Mouse (Mus musculus): ENCODE measurements at regions not wholly inside any gene's neighbourhood (a gene's known extent, or its start where the extent isn't known, plus 50 kb on each side); places are given as distances from the start of the nearest gene placed in this dataset.

DNA sequence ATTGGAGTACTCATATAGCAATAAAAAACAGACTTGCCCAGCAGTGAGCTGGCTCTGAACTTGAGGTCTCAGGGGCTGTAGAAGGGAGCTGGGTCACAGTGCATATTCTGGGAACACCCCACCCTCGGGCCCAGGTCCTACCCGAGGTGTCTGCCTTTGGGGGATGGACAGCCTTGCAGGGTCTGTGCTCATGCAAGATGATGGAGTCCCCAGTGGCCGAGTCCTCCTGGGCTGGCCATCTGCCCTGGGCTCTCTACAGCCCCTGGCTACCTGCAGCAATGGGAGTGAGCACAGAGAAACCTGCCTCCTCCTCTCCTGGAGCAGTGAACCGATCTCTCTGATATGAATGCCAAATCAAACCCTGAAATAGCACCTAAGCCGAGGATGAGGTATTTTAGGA is 117.9 kb downstream of the Tex29 start:
- TF ChIP-seq GATA4 (IDR thresholded peaks at IDR 0.05; ENCODE audit: insufficient replicate concordance, low read length): no peak

DNA sequence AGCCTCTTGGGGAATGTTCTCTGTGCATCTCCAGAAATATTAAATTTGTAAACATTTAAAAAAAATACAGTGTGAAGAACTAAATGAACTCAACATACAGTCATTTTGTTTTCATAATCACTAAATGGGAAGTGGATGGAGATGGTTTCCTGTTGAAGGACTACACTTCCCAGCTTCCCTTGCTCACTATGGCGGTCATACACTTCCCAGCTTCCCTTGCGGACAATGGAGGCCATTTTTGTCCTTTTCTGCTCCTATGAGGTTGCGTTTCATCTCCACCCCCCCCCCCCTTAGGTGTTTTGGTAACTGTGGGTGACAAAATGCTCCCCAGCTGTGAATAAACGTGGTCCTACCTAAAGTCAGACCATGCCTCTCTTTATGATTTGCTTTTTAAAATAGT is 119.2 kb downstream of the Tex29 start:
- no peak for TF ChIP-seq GATA4 (IDR thresholded peaks at IDR 0.05; ENCODE audit: insufficient replicate concordance, low read length)

DNA sequence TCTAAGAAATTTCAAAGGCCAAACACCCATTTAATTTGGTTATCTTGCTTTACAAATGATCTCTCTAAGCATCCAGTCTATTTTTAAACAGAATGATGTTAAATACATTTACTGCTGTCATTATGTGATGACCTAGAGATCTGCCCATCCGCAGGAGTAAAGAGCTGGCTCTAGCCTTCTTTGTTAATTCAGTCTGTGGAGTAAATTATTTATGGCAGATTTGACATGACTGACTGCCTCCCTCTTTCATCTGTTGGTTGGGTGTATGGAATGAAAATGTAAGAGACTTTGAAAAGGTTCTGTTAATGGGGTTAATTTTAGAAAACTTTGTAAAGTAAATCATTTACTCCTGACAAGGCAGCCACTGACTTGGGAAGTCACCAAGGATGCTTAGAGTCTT is 123.3 kb downstream of the Tex29 start:
- TF ChIP-seq GATA4 (IDR thresholded peaks at IDR 0.05; ENCODE audit: insufficient replicate concordance, low read length): no peak

DNA sequence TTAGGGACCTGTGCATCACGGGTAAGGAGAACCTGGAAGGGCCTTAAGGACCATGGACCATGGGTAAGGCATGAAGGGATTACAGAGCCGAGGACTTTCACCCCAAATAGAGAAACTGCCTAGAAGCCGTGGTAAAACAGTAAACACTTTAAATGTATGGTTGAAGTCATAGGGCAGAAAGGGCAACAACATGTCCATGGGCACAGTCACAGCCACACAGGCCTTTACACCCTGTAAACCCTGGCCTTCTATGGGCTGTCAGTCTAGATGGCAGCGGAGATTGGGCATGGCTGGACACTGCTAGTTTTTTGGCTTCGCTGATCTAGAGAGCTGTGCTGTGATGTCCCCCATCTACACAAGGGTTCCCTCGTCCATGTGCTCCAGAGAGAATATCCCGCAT is 127.4 kb downstream of the Tex29 start:
- TF ChIP-seq GATA4 (IDR thresholded peaks at IDR 0.05; ENCODE audit: insufficient replicate concordance, low read length): no peak

DNA sequence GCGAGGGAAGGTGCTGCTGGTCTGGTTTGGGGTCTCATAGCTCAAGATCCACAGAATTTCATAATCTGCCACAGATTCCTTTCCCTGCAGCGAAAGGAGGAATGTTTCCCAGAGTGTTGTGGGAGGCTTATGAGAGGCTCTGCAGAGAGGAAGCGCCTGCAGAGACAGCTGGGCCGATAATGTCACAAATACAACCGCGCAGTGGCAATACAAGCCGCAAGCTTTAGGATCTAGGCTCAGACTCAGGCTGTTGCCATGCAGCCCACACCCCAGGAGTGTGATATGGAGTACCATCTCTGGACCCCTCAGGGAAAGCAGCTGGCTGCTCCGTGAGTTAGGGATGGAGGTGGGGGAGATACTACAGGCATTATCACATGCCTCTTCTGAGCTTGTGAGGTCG is 130.2 kb downstream of the Tex29 start:
- TF ChIP-seq GATA4 (IDR thresholded peaks at IDR 0.05; ENCODE audit: insufficient replicate concordance, low read length): no peak

DNA sequence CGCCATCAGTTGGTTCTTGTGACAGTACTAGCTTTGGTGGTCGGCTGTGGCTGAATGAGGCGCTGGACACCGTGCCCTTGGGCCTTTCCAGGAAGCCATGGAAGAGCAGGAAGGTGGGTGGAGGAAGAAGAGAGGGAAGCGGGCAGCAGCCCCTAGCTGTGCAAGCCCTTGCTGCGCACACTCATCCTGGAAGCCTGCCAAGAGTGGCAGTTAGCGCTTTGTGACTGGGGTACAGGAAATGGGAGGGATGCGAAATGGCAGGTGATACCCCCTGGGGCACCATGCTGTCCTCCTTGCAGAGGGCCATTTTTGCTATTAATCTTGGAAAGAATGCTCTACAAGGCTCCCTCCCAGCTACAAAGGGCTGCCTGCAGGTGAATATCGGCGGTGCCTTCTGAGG is 133.2 kb downstream of the Tex29 start:
- no peak for TF ChIP-seq GATA4 (IDR thresholded peaks at IDR 0.05; ENCODE audit: insufficient replicate concordance, low read length)

DNA sequence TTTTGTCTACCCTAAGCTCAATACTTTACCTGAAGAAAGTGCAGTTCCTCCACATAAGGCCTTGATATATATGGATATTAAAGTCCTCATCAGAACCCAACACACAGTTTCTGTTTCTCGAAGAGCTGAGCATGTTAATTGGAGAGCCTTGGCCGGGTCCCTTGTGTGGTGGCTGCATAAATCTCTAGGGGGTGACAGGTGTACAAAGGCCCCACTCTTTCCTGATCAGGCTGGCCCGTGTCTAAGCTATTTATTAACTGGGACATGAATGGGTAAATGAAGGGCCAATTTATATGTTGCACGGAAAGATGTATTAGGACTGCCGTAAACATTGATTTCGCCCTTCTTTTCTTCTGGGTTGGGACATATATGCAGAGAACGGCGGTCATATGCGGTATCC is 136.8 kb downstream of the Tex29 start:
- TF ChIP-seq GATA4 (IDR thresholded peaks at IDR 0.05; ENCODE audit: insufficient replicate concordance, low read length): no peak

DNA sequence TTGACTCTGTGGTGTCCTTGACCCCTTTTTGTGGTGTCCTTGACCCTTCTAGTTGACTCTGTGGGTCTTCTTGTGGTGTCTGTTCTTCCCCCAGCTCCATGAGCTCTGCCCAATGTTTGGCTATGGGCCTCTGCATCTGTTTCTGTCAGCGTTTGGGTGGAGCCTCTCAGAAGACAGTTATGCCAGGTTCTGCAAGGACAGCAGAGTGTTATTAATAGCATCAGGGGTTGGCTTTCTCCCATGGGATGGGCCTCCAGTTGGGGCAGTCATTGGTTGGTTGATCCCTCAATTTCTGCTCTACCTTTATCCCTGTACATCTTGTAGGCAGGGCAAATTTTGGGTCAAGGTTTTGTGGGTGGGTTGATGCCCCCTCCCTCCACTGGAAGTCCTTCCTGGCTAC is 138.8 kb downstream of the Tex29 start:
- no peak for TF ChIP-seq GATA4 (IDR thresholded peaks at IDR 0.05; ENCODE audit: insufficient replicate concordance, low read length)

DNA sequence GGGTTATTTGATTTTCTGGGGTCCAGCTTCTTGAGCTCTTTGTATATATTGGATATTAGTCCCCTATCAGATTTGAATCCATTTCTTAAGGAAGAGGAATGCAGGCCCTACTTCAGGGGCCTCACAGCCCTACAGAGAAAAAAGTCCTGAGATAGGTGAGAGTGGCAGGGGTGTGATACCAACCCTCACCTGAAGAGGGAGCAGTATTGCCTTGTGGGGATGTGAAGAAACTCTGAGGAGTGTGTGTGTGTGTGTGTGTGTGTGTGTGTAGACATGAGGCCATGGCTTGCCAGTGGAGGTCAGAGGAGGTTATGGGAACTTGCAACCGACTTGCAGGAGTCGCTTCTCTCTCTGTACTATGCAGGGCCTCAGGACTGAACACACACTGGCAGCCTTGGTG is 141.2 kb downstream of the Tex29 start:
- no peak for TF ChIP-seq GATA4 (IDR thresholded peaks at IDR 0.05; ENCODE audit: insufficient replicate concordance, low read length)

DNA sequence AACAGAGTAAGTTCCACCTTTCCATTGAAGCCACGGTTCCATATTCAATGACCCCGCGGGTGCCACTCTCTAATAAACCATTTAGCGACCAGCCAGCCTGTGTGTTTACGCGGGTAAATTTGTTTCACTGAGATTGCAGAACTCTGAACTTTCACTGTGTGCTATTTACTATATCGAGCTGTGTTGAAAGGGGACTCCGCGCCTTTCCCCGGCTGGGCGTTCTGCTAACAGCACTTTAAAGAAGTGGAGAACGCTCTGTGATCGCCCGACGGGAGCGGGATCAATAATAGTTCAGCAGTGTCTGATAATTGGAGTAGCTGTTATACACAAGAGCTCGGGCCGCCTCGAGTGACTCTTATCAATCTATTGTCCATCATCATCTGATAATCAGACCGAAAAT is 149.8 kb downstream of the Tex29 start:
- no peak for TF ChIP-seq GATA4 (IDR thresholded peaks at IDR 0.05; ENCODE audit: insufficient replicate concordance, low read length)

DNA sequence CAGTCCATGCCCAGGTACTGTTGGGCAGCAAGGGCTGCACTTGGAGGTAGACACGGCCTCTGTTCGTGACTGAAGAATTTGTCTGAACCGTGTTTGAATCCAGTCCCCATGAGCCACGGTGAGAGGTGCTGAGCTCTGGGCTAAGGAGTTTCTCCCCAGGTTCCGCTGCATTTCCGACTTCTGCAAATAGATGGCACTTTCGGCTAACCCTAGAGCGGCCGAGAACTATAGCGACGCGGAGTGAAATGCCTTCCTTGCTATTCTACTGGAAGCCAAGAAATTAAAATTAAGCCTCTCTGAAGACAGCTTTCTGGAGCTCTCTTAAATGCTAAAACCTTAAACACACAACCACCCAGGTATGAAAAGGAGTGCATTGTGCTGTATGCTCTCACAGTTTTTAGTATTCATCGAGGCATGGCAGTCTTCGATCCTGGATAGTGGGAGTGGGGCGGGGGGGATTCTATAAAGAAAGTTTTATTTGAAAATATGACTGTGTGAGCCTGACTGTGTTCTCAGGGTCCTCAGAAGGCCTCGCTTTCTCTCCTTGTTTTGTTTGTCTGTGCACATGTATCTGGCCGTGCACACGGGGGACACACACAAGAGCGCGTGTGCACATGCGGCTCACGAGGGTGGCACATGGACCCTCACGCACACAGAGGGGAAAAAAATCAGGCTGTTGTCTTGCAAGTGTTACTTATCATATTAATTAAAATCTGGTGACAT is 159.6 kb downstream of the Tex29 start:
- TF ChIP-seq GATA4 (IDR thresholded peaks at IDR 0.05; ENCODE audit: insufficient replicate concordance, low read length): no peak

DNA sequence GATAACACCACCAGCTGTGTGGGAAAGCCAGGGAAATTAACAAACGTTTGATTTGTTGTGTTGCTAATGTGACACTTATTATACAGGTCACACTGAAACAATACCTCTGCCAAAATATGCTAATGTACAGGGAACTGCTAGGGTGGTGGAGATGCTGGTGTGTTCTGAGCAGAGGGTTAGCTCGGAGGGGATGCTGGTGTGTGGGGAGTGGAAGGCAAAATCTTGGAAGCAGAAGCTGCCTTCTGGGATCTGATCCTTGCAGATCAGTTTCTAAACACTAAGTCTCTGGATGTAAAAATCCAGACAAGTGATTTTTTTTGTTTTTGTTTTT is 160.2 kb downstream of the Tex29 start:
- no peak for TF ChIP-seq GATA4 (IDR thresholded peaks at IDR 0.05; ENCODE audit: insufficient replicate concordance, low read length)

DNA sequence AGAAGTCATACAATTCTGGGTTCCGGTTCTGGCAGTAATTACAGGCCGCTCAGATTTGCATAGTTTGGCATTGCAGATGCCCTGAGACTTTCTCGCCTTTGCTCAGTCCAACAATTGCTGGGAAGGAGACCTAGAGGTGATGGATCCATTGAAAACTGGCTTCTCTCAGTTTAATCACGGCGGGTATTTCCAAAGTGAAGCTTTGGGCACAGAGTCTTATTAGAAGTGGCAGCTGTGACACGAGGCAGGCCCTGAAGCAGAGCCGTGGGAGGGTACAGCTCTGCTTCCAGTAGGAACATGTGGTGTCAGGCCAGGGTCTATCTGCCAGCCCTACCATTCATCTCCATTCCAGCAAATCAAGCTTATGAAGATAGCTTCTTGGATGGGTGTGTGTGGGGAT is 164.0 kb downstream of the Tex29 start:
- no peak for TF ChIP-seq GATA4 (IDR thresholded peaks at IDR 0.05; ENCODE audit: insufficient replicate concordance, low read length)

DNA sequence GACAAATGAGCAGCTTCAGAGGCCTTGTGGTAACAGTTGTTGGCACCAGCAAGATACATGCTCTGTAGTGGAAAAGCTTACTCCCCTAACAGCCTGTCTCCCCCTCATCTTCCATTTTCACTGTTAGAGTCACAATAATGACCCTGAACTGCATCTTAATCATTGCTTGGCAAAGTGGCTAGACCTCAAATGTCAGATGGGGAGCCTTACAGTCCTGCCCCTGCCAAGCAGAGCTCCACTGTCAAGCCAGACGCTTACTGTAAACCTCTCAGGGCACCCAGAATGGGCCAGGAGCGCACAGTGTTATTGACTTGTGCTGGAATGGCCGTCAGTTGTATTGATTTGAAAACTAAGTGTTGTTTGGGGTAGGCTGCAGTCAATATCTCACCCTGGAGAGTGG is 172.5 kb downstream of the Tex29 start:
- TF ChIP-seq GATA4 (IDR thresholded peaks at IDR 0.05; ENCODE audit: insufficient replicate concordance, low read length): no peak

DNA sequence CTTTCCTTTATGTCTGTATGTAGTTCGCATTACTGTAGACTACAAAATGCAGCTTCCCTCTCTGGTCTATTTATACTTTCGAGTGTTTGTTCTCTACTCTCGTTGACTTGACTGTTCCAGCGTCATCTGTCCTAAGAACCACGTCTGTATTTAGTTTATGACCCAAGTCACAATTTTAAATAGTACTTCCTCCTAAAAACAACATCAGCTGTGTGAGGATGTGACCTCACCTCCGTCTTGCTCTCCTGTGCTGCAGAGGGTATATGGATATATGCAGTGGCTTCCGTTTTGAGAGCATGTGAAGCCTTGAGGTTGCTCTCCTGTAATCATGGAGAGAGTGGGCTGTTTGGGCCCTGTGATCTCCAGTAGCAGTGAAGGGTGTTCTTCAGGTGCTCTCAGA is 177.5 kb downstream of the Tex29 start:
- TF ChIP-seq GATA4 (IDR thresholded peaks at IDR 0.05; ENCODE audit: insufficient replicate concordance, low read length): no peak

DNA sequence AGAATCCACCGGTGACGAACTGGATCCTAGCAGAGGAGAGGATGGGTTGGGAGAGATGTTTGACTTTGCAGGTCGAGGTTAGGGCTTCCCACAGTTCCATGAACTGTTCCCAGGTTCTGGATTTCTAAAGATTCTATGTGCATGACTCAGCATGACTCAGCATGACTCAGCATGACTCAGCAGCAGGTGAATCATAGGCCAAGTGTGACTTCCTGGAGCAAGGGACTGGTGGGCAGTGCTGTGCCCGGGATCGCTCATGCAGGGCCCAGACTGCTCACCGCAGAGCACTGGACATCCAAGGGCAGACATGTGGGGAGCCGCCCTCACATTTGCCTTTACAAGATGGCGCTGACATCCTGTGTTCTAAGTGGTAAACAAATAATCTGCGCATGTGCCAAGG is 179.0 kb downstream of the Tex29 start:
- TF ChIP-seq GATA4 (IDR thresholded peaks at IDR 0.05; ENCODE audit: insufficient replicate concordance, low read length): no peak

DNA sequence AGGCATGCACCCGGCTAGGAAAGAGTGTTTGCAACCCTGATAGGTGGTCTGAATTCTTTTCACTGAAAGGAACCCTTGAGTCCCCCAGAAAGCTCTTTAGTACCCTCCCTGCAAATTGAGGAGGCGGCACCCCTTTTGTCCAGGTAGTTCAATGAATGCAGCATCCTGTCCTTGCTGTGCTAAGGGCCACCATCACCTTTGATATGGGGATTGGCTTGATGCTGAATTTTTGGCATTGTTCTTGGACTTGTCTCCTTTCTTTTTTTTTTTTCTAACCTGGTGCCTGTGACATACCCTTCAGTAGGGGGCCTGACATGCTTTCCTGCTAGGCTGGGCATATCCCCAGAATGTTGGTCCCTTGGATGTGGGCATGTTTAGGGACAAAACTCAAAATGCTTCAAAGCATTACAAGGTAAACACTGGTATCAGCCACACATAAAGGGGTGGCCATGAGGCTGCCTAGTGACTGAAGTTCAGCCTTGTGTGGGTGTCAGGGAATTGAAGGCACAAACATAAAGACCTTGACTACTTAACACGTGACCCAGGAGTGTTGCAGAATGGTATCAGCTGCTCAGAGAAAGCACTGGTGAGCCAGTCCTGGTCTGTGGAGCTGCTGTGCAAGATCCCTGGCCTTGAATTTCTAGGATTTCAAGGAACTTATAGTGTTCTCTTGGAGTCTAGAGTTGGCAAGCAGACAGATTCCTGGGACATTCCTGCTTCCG is 183.6 kb downstream of the Tex29 start:
- TF ChIP-seq GATA4 (IDR thresholded peaks at IDR 0.05; ENCODE audit: insufficient replicate concordance, low read length): no peak
